In the genomic region with DNA sequence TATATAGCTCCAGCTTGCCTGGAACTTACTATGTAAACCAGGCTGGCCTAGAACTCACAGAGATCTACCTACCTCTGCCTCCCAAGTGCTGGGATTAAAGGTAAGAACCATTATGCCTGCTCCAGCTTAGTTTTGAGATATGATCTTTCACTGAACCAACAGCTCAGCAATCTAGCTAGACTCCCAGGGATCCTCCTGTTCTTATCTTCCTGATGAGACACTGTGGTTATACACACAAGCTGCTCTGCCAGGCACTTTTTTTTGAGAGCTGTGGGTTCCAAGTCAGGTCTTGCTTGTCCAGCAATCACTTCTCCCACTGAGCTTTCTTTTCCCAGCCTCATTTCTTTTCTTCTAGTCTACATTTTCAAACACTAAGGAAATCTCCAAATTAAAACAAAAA, we compare ENCODE assay signal across 1 mouse cellular context.
A peak's percentile ranks its signal among the peaks of the same experiment; 100 is the strongest.
TF ChIP-seq lines count a peak whose summit lies in the region.

No protein-coding gene starts in this region.

TF ChIP-seq in MEL, 35 proteins besides CTCF, POLR2A, EP300 and RAD21 (continued from another document):
- TF ChIP-seq SIN3A (IDR thresholded peaks at IDR 0.05; ENCODE audit: low read length) (peak; percentile 26; the same call in 1 of the 2 replicates), TBP (IDR thresholded peaks at IDR 0.05; ENCODE audit: low read depth, low read length) (no peak)
